Mouse (Mus musculus) mature B cell (primary cell): Measurements from ENCODE around the gene Fam161b.

Source experiments
- in situ Hi-C: fragments of 300-500 bp; cut with MboI; formaldehyde crosslinking; loops from 2 replicates; pipeline ENCODE4 v1.14.3; 2019

The Fam161b gene

GRCm38 (mm10) chr12:84361555-84362489, at the start of gene Fam161b, which contains the start of gene Coq6:
Fam161b (minus strand) TSS chr12:84361833.
Coq6 (plus strand) TSS chr12:84361657.
- in situ Hi-C loops, result no loop called here

- in situ Hi-C loops, result no loop called here
Measured at GRCm38 (mm10) chr12:84408819-84409507, 47.3 kb upstream of the Fam161b start, which contains the start of the genes Entpd5 and Bbof1. Entpd5 (minus strand) TSS chr12:84409029. Bbof1 (plus strand) TSS chr12:84409071.

- in situ Hi-C loops, result no loop called here
Measured at GRCm38 (mm10) chr12:84407874-84408818, 46.5 kb upstream of the Fam161b start.

GRCm38 (mm10) chr12:84407259-84407658, 45.6 kb upstream of the Fam161b start:
- in situ Hi-C loops, result no loop called here

- in situ Hi-C loops, result no loop called here
Measured at GRCm38 (mm10) chr12:84404541-84404940, 42.9 kb upstream of the Fam161b start.

GRCm38 (mm10) chr12:84402923-84403322, 41.3 kb upstream of the Fam161b start:
- in situ Hi-C loops, result no loop called here

- in situ Hi-C loops, result no loop called here
Measured at GRCm38 (mm10) chr12:84400653-84401052, 39.0 kb upstream of the Fam161b start.

GRCm38 (mm10) chr12:84400068-84400467, 38.4 kb upstream of the Fam161b start:
- in situ Hi-C loops, result no loop called here

- in situ Hi-C loops, result no loop called here
Measured at GRCm38 (mm10) chr12:84399663-84400062, 38.0 kb upstream of the Fam161b start.

- in situ Hi-C loops, result no loop called here
Measured at GRCm38 (mm10) chr12:84399135-84399534, 37.5 kb upstream of the Fam161b start.

- in situ Hi-C loops, result no loop called here
Measured at GRCm38 (mm10) chr12:84398629-84399028, 37.0 kb upstream of the Fam161b start.

- in situ Hi-C loops, result no loop called here
Measured at GRCm38 (mm10) chr12:84397685-84398084, 36.1 kb upstream of the Fam161b start.

GRCm38 (mm10) chr12:84396947-84397679, 35.5 kb upstream of the Fam161b start:
- in situ Hi-C loops, result no loop called here

GRCm38 (mm10) chr12:84393847-84394246, 32.2 kb upstream of the Fam161b start:
- in situ Hi-C loops, result no loop called here

GRCm38 (mm10) chr12:84392681-84393080, 31.0 kb upstream of the Fam161b start:
- in situ Hi-C loops, result no loop called here

- in situ Hi-C loops, result no loop called here
Measured at GRCm38 (mm10) chr12:84390336-84390735, 28.7 kb upstream of the Fam161b start.

GRCm38 (mm10) chr12:84388774-84389400, 27.3 kb upstream of the Fam161b start:
- in situ Hi-C loops, result no loop called here

- in situ Hi-C loops, result no loop called here
Measured at GRCm38 (mm10) chr12:84388097-84388496, 26.5 kb upstream of the Fam161b start.

GRCm38 (mm10) chr12:84385408-84385807, 23.8 kb upstream of the Fam161b start:
- in situ Hi-C loops, result no loop called here

GRCm38 (mm10) chr12:84384644-84385081, 23.0 kb upstream of the Fam161b start:
- in situ Hi-C loops, result no loop called here
